Mouse (Mus musculus) lung, postnatal 0 days (tissue): ENCODE results near the gene Nt5c3.

Source experiments
- CTCF ChIP-seq: IDR thresholded peaks from 2 replicates; pipeline ENCODE4 v1.5.1; 2016; ENCODE audit warnings: antibody characterized with exemption, mild to moderate bottlenecking
- EP300 ChIP-seq: IDR thresholded peaks from 2 replicates; pipeline ENCODE4 v1.6.1; 2016; ENCODE audit warnings: antibody characterized with exemption, mild to moderate bottlenecking, control low read depth

DNA sequence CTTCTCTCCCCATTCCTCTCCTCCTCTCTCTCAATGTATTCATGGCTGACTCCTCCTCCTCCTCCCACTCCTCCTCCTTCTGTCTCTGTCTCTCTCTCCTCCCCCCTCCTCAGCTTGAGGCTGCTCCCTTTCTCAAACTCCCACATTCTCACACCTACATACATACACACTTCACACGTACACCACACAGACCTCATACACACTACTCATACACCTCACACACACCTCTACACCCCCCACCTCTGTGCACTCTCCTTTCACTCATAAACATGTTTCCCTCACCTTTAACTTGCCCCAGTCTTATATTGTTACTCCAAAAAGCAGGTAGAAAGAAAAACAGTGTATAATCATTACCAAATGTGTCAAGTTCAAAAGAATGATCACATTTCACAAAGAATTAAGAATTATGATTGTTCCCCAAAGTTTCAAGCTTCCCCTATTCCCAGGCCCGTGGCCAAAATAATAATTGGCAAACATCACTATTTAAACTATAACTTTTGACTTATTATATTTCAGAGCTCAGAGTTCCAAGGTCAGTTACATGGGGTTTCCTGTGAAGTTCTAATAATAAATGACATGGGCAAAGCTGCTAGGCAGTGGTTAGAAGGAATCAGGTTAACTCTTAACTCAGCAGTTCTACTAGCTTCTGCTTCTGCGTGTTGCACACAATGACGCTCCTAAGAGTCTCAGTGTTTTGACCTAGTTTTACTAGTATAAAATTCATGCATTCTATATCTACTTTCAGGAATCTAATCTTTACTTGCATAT lies 8.1 kb upstream of the Nt5c3 start:
- TF ChIP-seq CTCF, result no peak
- TF ChIP-seq EP300, result no peak
